Mouse (Mus musculus) intestine, embryonic 16.5 days (tissue): ENCODE measurements around the gene Rac2. TPM values are rescaled to one million over a fixed set of nuclear protein-coding genes. Genes with fewer than 3 reads are reported as not detected.

ENCODE experiments used
- ATAC-seq: fragments of 200-750 bp; cut with Nextera tagmentation; 2 replicates; pipeline ENCODE4 v1.8.0; 2017; ENCODE audit warnings: moderate TSS enrichment, moderate library complexity
- H3K27ac ChIP-seq: fragments of 300-500 bp; sonication (generic); 2 replicates; pipeline ENCODE4 v1.5.1; 2014; ENCODE audit warnings: mild to moderate bottlenecking, low read length
- H3K27me3 ChIP-seq: fragments of 300-500 bp; sonication (generic); replicated peaks from 2 replicates; pipeline ENCODE4 v1.6.1; 2014; ENCODE audit warnings: low read length, control low read depth, mixed read lengths; ENCODE audit not compliant: control insufficient read depth, insufficient read depth
- H3K36me3 ChIP-seq: fragments of 300-500 bp; sonication (generic); 2 replicates; pipeline ENCODE4 v1.6.1; 2014; ENCODE audit warnings: low read length, control low read depth; ENCODE audit not compliant: control insufficient read depth, insufficient read depth
- H3K4me1 ChIP-seq: fragments of 300-500 bp; sonication (generic); 2 replicates; pipeline ENCODE4 v1.6.1; 2014; ENCODE audit warnings: low read length, control low read depth, mixed read lengths; ENCODE audit not compliant: control insufficient read depth, insufficient read depth
- H3K4me2 ChIP-seq: fragments of 300-500 bp; sonication (generic); 2 replicates; pipeline ENCODE4 v1.6.1; 2014; ENCODE audit warnings: low read depth, low read length, control low read depth
- H3K4me3 ChIP-seq: fragments of 300-500 bp; sonication (generic); 2 replicates; pipeline ENCODE4 v1.5.1; 2014; ENCODE audit warnings: mild to moderate bottlenecking, low read length
- H3K9ac ChIP-seq: fragments of 300-500 bp; sonication (generic); 2 replicates; pipeline ENCODE4 v1.6.1; 2014; ENCODE audit warnings: low read depth, low read length
- H3K9me3 ChIP-seq: fragments of 300-500 bp; sonication (generic); 2 replicates; pipeline ENCODE4 v1.6.1; 2016; ENCODE audit warnings: low read length, control low read depth; ENCODE audit not compliant: control insufficient read depth
- WGBS: fragments of 180-500 bp; shearing (Covaris S2); extraction: QIAGEN DNeasy Blood & Tissue Kit; methylation state at CpG from one replicate; pipeline ENCODE4 v1.1.7; 2014; 5-methylcytosine and 5-hydroxymethylcytosine counted together
- polyA plus RNA-seq: library from polyadenylated mRNA; unstranded; fragments of >200 nt; fragmentation: Nextera tagmentation; extraction: Ambion mirVana; gene quantifications from 2 replicates; pipeline ENCODE4 v1.2.1, GENCODE M21; 2015

The Rac2 gene
- polyA plus RNA-seq: 19.9 and 25.1 TPM in 2 replicates

- H3K4me3 ChIP-seq: 0 out of 2 replicates have a peak within 1 kb of the TSS, but pooled peaks have one; percentile 7
- H3K9me3 ChIP-seq: no peaks in the 10 kb centered on the region
- no peak within 1 kb of the TSS; the same call in 1 of the 2 replicates for H3K27ac ChIP-seq
- H3K9ac ChIP-seq: no peak within 1 kb of the TSS
- no peaks in the 10 kb centered on the region for H3K27me3 ChIP-seq
- no peaks in the 10 kb centered on the region for H3K4me1 ChIP-seq
- ATAC-seq: no peak
- H3K4me2 ChIP-seq: no peak within 1 kb of the TSS
- no peaks in the 10 kb centered on the region for H3K36me3 ChIP-seq
- 70% methylated on average over 8 of the region's 8 CpGs for WGBS
These were observed at the start of gene Rac2 for GRCm38 (mm10) chr15:78572658-78573397. Gene Rac2 (minus strand): TSS chr15:78572783.

GRCm38 (mm10) chr15:78616973-78617372 is 44.4 kb upstream of the Rac2 start:
- ATAC-seq: no peak
- H3K27ac ChIP-seq: no peak overlapping the region
- H3K9ac ChIP-seq: no peak overlapping the region
- H3K9me3 ChIP-seq: no peaks in the 10 kb centered on the region
- no peaks in the 10 kb centered on the region for H3K4me1 ChIP-seq
- WGBS: 76% methylated on average over 2 of the region's 2 CpGs
- no peak overlapping the region for H3K4me2 ChIP-seq
- H3K27me3 ChIP-seq: no peaks in the 10 kb centered on the region
- H3K4me3 ChIP-seq: no peak overlapping the region
- no peaks in the 10 kb centered on the region for H3K36me3 ChIP-seq

- Histone ChIP-seq H3K9me3 (no peaks in the 10 kb centered on the region), H3K4me3 (no peak overlapping the region), H3K4me2 (no peak overlapping the region), H3K36me3 (no peaks in the 10 kb centered on the region), H3K27me3 (no peaks in the 10 kb centered on the region), H3K9ac (no peak overlapping the region), H3K4me1 (no peaks in the 10 kb centered on the region), H3K27ac (no peak overlapping the region)
- 86% methylated on average over 7 of the region's 7 CpGs for WGBS
- ATAC-seq: no peak
These were observed 42.0 kb upstream of the Rac2 start for GRCm38 (mm10) chr15:78614536-78614935.

- Histone ChIP-seq H3K9me3 (no peaks in the 10 kb centered on the region), H3K36me3 (no peaks in the 10 kb centered on the region), H3K4me2 (no peak overlapping the region), H3K4me1 (no peaks in the 10 kb centered on the region), H3K27ac (no peak overlapping the region), H3K27me3 (no peaks in the 10 kb centered on the region), H3K4me3 (no peak overlapping the region), H3K9ac (no peak overlapping the region)
- 47% methylated on average over 12 of the region's 12 CpGs for WGBS
- no peak for ATAC-seq
These were observed 38.3 kb upstream of the Rac2 start for GRCm38 (mm10) chr15:78610705-78611462.

- WGBS: 55% methylated on average over 4 of the region's 4 CpGs
- Histone ChIP-seq H3K27ac (no peak overlapping the region), H3K4me1 (no peaks in the 10 kb centered on the region), H3K4me3 (no peak overlapping the region), H3K4me2 (no peak overlapping the region), H3K36me3 (no peaks in the 10 kb centered on the region), H3K9ac (no peak overlapping the region), H3K27me3 (no peaks in the 10 kb centered on the region), H3K9me3 (no peaks in the 10 kb centered on the region)
- peak; percentile 28; the same call in 1 of the 2 replicates for ATAC-seq
These were observed 34.9 kb upstream of the Rac2 start for GRCm38 (mm10) chr15:78607463-78607862.

GRCm38 (mm10) chr15:78606059-78606458 is 33.5 kb upstream of the Rac2 start:
- WGBS: 89% methylated on average over 6 of the region's 6 CpGs
- no peak overlapping the region for H3K9ac ChIP-seq
- ATAC-seq: no peak
- no peaks in the 10 kb centered on the region for H3K4me1 ChIP-seq
- no peak overlapping the region for H3K4me3 ChIP-seq
- no peaks in the 10 kb centered on the region for H3K27me3 ChIP-seq
- no peak overlapping the region for H3K27ac ChIP-seq
- H3K36me3 ChIP-seq: no peaks in the 10 kb centered on the region
- H3K9me3 ChIP-seq: no peaks in the 10 kb centered on the region
- H3K4me2 ChIP-seq: no peak overlapping the region

GRCm38 (mm10) chr15:78605371-78605791 is 32.8 kb upstream of the Rac2 start:
- Histone ChIP-seq H3K4me1 (no peaks in the 10 kb centered on the region), H3K9ac (no peak overlapping the region), H3K9me3 (no peaks in the 10 kb centered on the region), H3K27me3 (no peaks in the 10 kb centered on the region), H3K4me2 (no peak overlapping the region), H3K36me3 (no peaks in the 10 kb centered on the region), H3K4me3 (no peak overlapping the region), H3K27ac (no peak overlapping the region)
- WGBS: 40% methylated on average over 3 of the region's 3 CpGs
- ATAC-seq: no peak

- no peak overlapping the region for H3K4me3 ChIP-seq
- 65% methylated on average over 6 of the region's 6 CpGs for WGBS
- no peak overlapping the region for H3K27ac ChIP-seq
- H3K4me1 ChIP-seq: no peaks in the 10 kb centered on the region
- no peak overlapping the region for H3K9ac ChIP-seq
- no peaks in the 10 kb centered on the region for H3K27me3 ChIP-seq
- no peaks in the 10 kb centered on the region for H3K36me3 ChIP-seq
- H3K9me3 ChIP-seq: no peaks in the 10 kb centered on the region
- no peak for ATAC-seq
- H3K4me2 ChIP-seq: no peak overlapping the region
These were observed 31.7 kb upstream of the Rac2 start for GRCm38 (mm10) chr15:78604255-78604654.

- H3K9me3 ChIP-seq: no peaks in the 10 kb centered on the region
- no peaks in the 10 kb centered on the region for H3K27me3 ChIP-seq
- H3K4me2 ChIP-seq: no peak overlapping the region
- no peak overlapping the region for H3K27ac ChIP-seq
- 78% methylated on average over 6 of the region's 6 CpGs for WGBS
- H3K36me3 ChIP-seq: no peaks in the 10 kb centered on the region
- no peak overlapping the region for H3K4me3 ChIP-seq
- H3K9ac ChIP-seq: no peak overlapping the region
- no peak for ATAC-seq
- no peaks in the 10 kb centered on the region for H3K4me1 ChIP-seq
These were observed 28.6 kb upstream of the Rac2 start for GRCm38 (mm10) chr15:78601180-78601579.
